21 mouse cellular contexts compared by ENCODE assay signal in genomic region chr16:31159491-31159890, GRCm38 (mm10). TPM values are rescaled to one million over a fixed set of nuclear protein-coding genes. Genes with fewer than 3 reads are reported as not detected.
DNase-seq lines count a peak whose midpoint lies in the region; ATAC-seq lines count a peak whose summit lies in the region.
"Had no signal": no experiment of that assay in that cellular context is flagged by ENCODE, and none has a peak within 500 bp of the region (broad histone marks: within the 10 kb centered on the region; RNA-seq: fewer than 3 reads in every experiment).

No protein-coding gene starts in this region.

- peaks cover 46% of the 10 kb centered on the region for H3K36me3 ChIP-seq in hindbrain, embryonic 10.5 days
- H3K36me3 ChIP-seq in hindbrain, embryonic 11.5 days (ENCODE audit: control insufficient read depth, insufficient read depth, low read length) = no peaks in the 10 kb centered on the region

- 15% methylated on average over 2 of the region's 2 CpGs for WGBS in hindbrain, embryonic 10.5 days
- WGBS in hindbrain, embryonic 11.5 days = 23% methylated on average over 2 of the region's 2 CpGs

- peaks cover 43% of the 10 kb centered on the region for H3K27me3 ChIP-seq in hindbrain, embryonic 10.5 days (ENCODE audit: insufficient read depth, poor library complexity, severe bottlenecking)
- H3K27me3 ChIP-seq in hindbrain, embryonic 11.5 days (ENCODE audit: control insufficient read depth, insufficient read depth, low read length) = no peaks in the 10 kb centered on the region
- H3K27me3 ChIP-seq: embryonic facial prominence, embryonic 12.5 days; forebrain, embryonic 13.5 days; forebrain, embryonic 15.5 days had no signal

- DNase-seq in hindbrain, embryonic 10.5 days (ENCODE audit: low spot score) = peak; percentile 24
- DNase-seq in hindbrain, embryonic 11.5 days (ENCODE audit: low spot score) = no peak
- DNase-seq in kidney, adult 9 months = peak; percentile 8
- DNase-seq in kidney, adult 11 months = no peak
- peak; percentile 64 for DNase-seq in embryo, embryonic 10.5 days (ENCODE audit: low spot score)
- DNase-seq in embryo, embryonic 9.5 days (ENCODE audit: extremely low spot score) = peak; percentile 59
- DNase-seq in retina, postnatal 1 day = no peak
- no peak for DNase-seq in adrenal gland, postnatal 4 days (ENCODE audit: low spot score in 2 of 2)
- DNase-seq: adrenal gland, adult 2 months; adrenal gland, postnatal 10 days; adrenal gland, postnatal 25 days; cerebellum, adult 11-12 months; cerebellum, adult 2 months; cerebellum, adult 9-10 months; cerebellum, postnatal 10 days; cerebellum, postnatal 25 days; forebrain, postnatal 0 days had no signal

- H3K4me1 ChIP-seq in hindbrain, embryonic 10.5 days (replicated peaks) = peaks cover 15% of the 10 kb centered on the region
- H3K4me1 ChIP-seq in hindbrain, embryonic 11.5 days (replicated peaks; ENCODE audit: control insufficient read depth, insufficient read depth, low read length) = no peaks in the 10 kb centered on the region
- H3K4me1 ChIP-seq: forebrain, embryonic 13.5 days had no signal

- no peak overlapping the region for H3K4me3 ChIP-seq in hindbrain, embryonic 10.5 days
- no peak overlapping the region for H3K4me3 ChIP-seq in hindbrain, embryonic 11.5 days (ENCODE audit: low read depth, low read length)
- H3K4me3 ChIP-seq: embryonic facial prominence, embryonic 10.5 days; embryonic facial prominence, embryonic 12.5 days; forebrain, embryonic 13.5 days; forebrain, embryonic 15.5 days had no signal

- no peak overlapping the region for H3K9ac ChIP-seq in hindbrain, embryonic 11.5 days (ENCODE audit: low read depth, low read length)
- H3K9ac ChIP-seq: embryonic facial prominence, embryonic 12.5 days; forebrain, embryonic 13.5 days; forebrain, embryonic 15.5 days; forebrain, postnatal 0 days had no signal

- H3K4me2 ChIP-seq in hindbrain, embryonic 11.5 days (replicated peaks; ENCODE audit: low read depth, low read length) = no peak overlapping the region
- H3K4me2 ChIP-seq: embryonic facial prominence, embryonic 12.5 days; forebrain, embryonic 13.5 days; forebrain, embryonic 15.5 days had no signal

- peaks cover 35% of the 10 kb centered on the region for H3K9me3 ChIP-seq in hindbrain, embryonic 10.5 days
- peaks cover 10% of the 10 kb centered on the region for H3K9me3 ChIP-seq in hindbrain, embryonic 11.5 days (ENCODE audit: control insufficient read depth, low read length)

- no peak for ATAC-seq in hindbrain, embryonic 11.5 days (ENCODE audit: low FRiP score)
- ATAC-seq: forebrain, embryonic 13.5 days; forebrain, embryonic 15.5 days; forebrain, postnatal 0 days had no signal

- H3K27ac ChIP-seq in hindbrain, embryonic 10.5 days = no peak overlapping the region
- H3K27ac ChIP-seq in hindbrain, embryonic 11.5 days (ENCODE audit: low read depth, low read length) = no peak overlapping the region
- H3K27ac ChIP-seq: embryonic facial prominence, embryonic 10.5 days; embryonic facial prominence, embryonic 12.5 days; forebrain, embryonic 13.5 days; forebrain, embryonic 15.5 days had no signal

RNA-seq across cellular contexts. Expression of gene Acap2, which starts 41.6 kb away (rescaled TPM):
- polyA plus RNA-seq in hindbrain, embryonic 10.5 days (2016; fragmentation: Nextera tagmentation; extraction: Ambion mirVana) = 16.8 and 20.1 TPM in 2 replicates
- 22.9 and 23.4 TPM in 2 replicates for polyA plus RNA-seq in hindbrain, embryonic 11.5 days (2014; fragmentation: Nextera tagmentation; extraction: Ambion mirVana)
- total RNA-seq in adrenal gland, postnatal 4 days (2021) = 10 to 100 TPM; 49.8 to 49.9 TPM

Comparison
In these comparisons a context has a peak if more than half of its experiments do, and no peak if none do; other contexts are left out.
1. DNase-seq: peak in hindbrain, embryonic 10.5 days (single experiment), kidney, adult 9 months (single experiment), embryo, embryonic 10.5 days (single experiment) and embryo, embryonic 9.5 days (single experiment); none in hindbrain, embryonic 11.5 days (single experiment), kidney, adult 11 months (single experiment), retina, postnatal 1 day (single experiment) and adrenal gland, postnatal 4 days (0 of 2).